Mouse (Mus musculus) frontal cortex, postnatal 36 days (tissue): ENCODE data around the gene Cdkn2aipnl.
A peak's percentile ranks its signal among the peaks of the same experiment; 100 is the strongest.

Experiments used
- DNase-seq, 2 experiments: peaks; one replicate each; pipeline ENCODE4 v3.0.0; 2022; ENCODE audit warnings: low spot score in 2 of 2

Gene Cdkn2aipnl

DNA sequence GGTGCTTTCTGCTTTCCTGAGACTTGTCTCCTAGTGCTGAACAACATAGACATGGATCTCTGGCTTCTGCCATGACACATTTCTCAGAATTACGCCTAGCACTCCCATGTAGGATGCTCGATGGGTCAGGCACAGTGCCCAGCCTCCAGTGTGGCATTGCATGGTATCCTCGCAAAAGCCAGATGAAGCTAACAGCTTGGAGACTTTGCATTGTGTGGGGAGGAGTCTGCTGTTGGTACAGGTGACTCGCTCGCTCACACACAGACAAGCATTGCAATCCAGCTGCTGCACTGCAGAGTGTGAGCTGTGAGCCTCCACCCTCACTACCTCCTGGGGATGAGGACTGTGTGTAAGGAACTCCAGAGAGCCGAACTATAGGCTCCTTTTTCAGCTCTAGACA is 21.3 kb upstream of the Cdkn2aipnl start:
- DNase-seq = peak; percentile 19 to 45

GRCm38 (mm10) chr11:51949155-51949840 is 18.2 kb upstream of the Cdkn2aipnl start:
- no peak for DNase-seq

- no peak for DNase-seq
Observed at GRCm38 (mm10) chr11:51949919-51950318, 17.5 kb upstream of the Cdkn2aipnl start.

DNA sequence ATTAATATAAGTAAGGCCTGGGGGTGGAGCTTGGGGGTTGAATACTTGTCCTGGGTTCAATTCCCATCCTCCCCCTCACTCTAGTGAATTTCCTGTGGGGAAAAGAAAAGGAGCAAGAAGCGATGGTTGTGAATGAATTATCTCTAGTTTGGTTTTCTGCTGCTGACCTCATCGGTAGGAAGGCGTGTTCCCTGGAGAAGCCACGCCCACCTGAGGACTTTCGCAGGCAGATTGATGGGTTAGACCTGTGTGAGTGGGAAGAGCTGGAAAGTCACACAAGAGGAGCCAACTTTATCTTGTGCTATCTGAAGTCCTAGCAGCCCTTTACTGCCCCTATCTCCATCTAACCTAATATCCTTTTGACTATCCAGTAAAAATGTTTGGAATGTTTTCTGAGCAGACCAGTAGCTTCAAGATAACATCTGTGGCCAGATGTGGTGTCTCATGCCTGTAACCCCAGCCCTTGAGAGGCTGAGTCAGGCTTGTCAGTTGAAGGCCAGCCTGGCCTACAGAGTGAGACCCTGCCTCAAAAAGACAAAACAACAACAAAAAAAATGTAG is 15.5 kb upstream of the Cdkn2aipnl start:
- no peak for DNase-seq

DNA sequence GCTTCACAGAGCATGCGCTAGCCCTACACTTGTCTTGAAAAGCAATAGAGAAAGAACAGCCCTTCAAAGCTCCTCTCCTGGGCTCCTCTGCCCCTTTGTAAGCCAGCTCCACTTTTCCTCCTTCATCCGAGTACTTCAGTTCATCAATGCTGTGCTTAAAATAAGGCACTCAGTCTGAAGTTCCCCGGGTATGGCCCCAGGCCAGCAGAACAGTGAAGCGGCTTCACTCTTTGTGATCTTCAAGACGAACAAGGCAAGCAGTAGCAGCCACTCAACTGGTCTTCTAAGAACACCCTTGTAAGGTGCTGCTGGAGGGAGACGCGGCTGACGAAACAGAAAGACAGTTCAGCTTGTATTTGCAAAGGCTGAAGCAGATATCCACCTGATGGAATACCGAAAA is 11.3 kb upstream of the Cdkn2aipnl start:
- DNase-seq = no peak

DNA sequence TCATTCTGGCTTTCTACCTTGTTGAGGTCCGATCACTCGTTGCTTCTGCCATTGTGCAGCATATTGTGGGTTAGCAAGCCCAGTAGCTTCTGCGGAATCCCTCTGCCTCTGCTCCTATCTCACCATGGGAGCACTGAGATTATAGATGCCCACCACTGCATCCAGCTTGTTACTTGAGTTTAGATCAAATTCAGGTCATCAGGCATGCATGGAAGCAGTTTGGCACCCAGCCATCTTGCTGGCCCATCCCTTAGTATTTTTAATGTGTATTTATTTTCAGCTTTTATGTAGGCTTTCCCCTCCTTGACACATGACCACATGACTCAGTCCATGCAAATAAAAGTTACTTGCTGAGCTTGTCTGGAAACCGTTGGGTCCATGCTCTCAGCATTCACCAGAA is 9.7 kb upstream of the Cdkn2aipnl start:
- DNase-seq = no peak

DNA sequence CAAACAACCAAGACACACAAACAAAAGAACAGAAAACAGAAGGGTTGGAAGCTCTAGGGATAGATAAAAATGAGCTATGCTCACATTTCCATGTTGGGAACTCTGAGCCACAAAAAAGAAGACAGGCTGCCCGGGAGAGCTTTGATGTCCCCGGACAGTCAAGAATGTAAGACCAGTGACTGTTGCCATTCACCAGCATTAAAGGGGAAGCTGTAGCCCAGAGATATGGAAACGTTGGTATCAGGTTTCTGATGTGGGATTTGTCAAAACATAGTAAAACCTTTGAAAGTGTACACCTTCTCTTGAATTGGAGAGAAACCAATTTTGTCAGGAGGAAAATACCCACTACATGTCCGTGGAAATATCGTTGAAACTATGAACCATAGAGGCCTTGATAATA is 8.0 kb upstream of the Cdkn2aipnl start:
- no peak for DNase-seq

GRCm38 (mm10) chr11:51960061-51960460 is 7.4 kb upstream of the Cdkn2aipnl start:
- DNase-seq = no peak

DNA sequence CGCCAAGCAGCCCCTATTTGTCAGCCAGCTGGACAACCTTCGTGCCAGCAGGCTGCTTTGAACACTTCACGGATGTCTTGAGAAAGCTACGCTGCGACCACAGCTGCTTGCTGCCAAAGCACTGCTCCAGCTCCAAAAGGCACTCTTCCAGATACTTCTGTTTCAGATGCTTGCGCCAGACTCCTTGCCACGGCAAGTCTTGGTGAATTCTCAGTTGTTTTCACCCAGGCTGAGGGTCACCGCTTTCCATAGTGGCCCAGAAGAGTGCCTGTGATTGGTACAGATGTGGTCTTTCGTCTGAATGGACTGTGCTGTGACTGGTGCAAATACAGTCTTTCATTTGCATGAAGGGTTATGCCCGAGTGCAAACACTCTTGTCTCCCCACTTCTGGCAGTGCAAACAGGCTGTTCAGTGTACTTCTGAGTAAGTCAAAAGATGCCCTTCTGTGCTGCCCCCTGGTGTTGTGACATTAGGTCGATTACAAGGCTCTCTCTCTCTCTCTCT is 6.4 kb upstream of the Cdkn2aipnl start:
- peak; percentile 19 to 36 for DNase-seq

- no peak for DNase-seq
Observed at GRCm38 (mm10) chr11:51961761-51962160, 5.7 kb upstream of the Cdkn2aipnl start.

DNA sequence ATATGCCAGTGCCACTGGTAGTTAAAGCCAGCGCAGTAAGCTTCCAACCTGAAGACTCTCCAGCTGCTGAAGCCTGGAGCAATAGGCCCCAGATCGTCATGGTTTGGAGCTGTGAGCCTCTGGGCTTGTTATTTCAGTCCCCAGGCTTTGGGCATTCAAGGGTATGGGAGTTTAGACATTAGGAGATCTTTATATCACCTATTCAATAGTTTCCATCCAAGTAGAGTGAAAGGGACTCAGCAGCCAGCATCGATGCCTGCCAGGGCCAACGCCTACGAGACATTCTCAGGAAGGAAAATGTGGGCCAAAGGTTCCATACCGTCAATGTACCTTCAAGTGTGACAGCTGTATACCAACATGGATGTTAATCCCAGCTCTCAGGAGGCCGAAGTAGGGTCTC is 5.2 kb upstream of the Cdkn2aipnl start:
- DNase-seq = no peak

DNA sequence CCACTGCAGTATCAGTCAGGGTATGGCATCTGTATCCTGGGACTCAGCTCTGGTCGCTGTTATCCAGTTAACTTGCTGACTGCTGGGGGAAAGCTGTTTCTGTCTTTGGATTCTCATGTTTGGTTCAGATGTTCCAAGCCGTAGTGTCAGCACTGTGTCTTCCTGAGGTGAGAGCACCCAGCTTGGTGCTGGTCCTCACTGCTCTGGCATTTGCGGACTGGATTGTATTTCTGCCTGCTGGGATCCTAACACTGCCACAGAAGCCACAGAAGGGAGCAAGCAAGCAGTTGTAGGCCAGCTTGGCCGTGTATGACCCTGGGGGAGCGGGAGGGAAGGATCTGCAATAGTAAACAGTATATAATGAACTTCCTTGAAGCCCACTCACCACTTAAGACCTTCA is 810 bp upstream of the Cdkn2aipnl start:
- DNase-seq = no peak

- no peak for DNase-seq
Observed at GRCm38 (mm10) chr11:51968896-51969295, 1.4 kb downstream of the Cdkn2aipnl start.

GRCm38 (mm10) chr11:51969511-51969910 is 2.0 kb downstream of the Cdkn2aipnl start:
- no peak for DNase-seq

DNA sequence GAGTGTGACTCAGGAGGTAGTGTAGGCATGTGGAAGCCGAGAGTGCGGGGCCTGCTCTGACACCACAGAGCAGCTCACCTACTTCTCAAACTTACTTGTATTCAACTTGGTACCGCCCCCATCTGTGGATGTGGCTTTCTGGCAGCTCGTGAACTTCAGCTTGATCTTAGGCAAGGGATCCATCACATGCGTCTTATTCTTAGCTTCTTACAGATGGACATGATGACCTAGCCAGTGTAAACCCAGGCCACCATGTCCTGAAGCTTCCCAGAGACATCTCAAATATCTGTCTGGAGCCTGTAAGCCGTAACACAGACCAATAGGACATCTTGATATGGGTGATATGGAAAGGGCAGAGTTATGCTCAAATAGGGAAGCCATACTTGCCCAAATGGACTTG is 4.2 kb downstream of the Cdkn2aipnl start:
- no peak for DNase-seq

DNA sequence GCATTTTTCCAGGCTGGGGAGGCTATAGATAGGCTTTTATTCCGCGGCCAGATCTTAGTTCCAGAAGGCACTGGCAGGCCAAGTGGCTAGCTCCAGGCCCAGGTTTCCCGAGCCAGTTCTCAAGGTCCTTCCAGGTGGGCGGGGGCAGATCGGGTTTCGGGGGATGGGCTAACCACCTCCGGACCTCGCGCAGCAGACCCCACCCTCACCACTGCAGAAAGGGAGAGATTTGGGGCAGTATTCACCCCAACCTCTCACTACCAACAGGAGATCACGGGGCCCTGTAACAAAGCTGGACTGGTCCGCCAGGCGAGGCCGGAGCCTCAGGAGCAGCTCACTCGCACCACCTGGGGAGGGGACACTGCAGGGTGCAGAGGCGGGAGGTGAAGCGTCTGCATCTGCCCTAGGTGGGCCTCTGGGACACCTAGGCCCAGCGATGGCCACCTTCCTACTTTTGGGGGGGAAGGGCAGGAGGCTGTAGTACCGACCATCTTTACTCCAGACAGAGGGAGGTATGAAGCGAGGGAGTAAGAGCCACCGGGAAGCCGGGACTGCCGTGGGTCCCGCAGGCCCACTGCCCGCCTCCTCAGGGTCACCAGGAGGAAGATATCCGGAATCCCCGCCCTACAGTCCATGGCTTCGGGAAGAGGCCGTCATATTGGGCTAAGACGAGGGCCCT is 32.3 kb downstream of the Cdkn2aipnl start:
- peak; percentile 43 to 47 for DNase-seq

- peak; percentile 90 to 97 for DNase-seq
Observed at GRCm38 (mm10) chr11:52000290-52000962, 33.0 kb downstream of the Cdkn2aipnl start, which contains the start of gene Ube2b. TSS of gene Ube2b (minus strand) at chr11:52000762.

DNA sequence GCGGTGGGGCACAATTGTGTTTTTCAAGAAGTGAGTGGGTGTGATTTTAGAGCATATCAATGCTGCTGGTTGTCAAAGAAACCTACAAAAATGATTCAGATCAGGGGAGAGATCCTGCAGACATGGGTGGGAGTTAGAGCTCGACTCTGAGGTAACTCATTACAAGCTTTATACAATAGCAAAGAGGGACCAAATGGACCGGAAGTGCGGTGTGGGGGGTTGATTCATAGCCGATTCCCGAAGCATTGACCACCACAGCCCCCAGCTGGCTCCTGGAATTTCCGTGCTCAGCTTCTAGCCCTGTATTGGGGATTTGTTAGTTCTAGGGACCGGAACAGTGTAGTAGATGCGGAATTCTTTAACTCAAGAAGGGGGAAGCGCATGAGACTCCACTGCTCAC is 33.9 kb downstream of the Cdkn2aipnl start:
- no peak for DNase-seq

GRCm38 (mm10) chr11:52001861-52002260 is 34.4 kb downstream of the Cdkn2aipnl start:
- DNase-seq = no peak

DNA sequence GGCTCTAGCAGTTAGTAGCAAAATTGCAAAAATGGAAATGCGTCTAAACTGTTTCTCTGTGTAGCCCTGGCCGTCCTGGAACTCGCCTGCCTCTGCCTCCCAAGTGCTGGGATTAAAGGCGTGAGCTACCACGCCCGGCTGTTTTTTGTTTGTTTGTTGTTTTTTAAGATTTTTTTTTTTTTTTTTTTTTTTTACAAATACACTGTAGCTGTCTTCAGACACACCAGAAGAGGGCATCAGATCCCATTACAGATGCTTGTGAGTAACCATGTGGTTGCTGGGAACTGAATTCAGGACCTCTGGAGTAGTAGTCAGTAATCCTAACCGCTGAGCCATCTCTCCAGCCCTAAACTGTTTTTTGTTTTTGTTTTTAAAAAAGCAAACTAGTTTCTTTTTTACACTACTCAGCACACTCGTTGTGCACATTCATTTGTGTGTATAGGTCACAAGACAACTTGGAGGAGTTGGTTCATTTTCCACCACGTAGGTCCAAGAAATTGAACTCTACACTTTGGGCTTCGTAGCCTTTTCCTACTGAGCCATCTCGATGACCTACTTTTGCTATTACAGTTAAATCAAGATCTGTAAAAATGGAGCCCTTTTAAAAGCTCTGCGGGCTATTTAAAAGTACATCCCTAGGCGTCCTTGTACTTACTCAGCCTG is 35.5 kb downstream of the Cdkn2aipnl start:
- DNase-seq = no peak

- DNase-seq = no peak
Observed at GRCm38 (mm10) chr11:52003505-52003771, 36.0 kb downstream of the Cdkn2aipnl start.
